17 mouse cellular contexts compared by ENCODE assay signal in genomic region chr1:92060532-92061064, GRCm38 (mm10).
A peak's percentile ranks its signal among the peaks of the same experiment; 100 is the strongest.
DNase-seq lines count a peak whose midpoint lies in the region; ATAC-seq and TF ChIP-seq lines count a peak whose summit lies in the region.
"Had no signal": no experiment of that assay in that cellular context is flagged by ENCODE, and none has a peak within 500 bp of the region (broad histone marks: within the 10 kb centered on the region; RNA-seq: fewer than 3 reads in every experiment).

No protein-coding gene starts in this region.

- H3K27ac ChIP-seq in hindbrain, embryonic 10.5 days = peak overlapping the region; percentile 45; the same call in 1 of the 2 replicates
- no peak overlapping the region for H3K27ac ChIP-seq in hindbrain, postnatal 0 days
- H3K27ac ChIP-seq in liver, embryonic 11.5 days (ENCODE audit: low read depth, low read length) = no peak overlapping the region
- no peak overlapping the region for H3K27ac ChIP-seq in liver, postnatal 0 days (ENCODE audit: low read depth)
- peak overlapping the region; percentile 73 for H3K27ac ChIP-seq in neural tube, embryonic 14.5 days (ENCODE audit: low read depth, low read length)

- WGBS in hindbrain, embryonic 10.5 days = 78% methylated on average over 4 of the region's 4 CpGs
- WGBS in hindbrain, postnatal 0 days = 62% methylated on average over 4 of the region's 4 CpGs
- 42% methylated on average over 4 of the region's 4 CpGs for WGBS in liver, embryonic 11.5 days
- WGBS in liver, postnatal 0 days (ENCODE audit: insufficient replicate concordance) = 60% methylated on average over 4 of the region's 4 CpGs
- 70% methylated on average over 4 of the region's 4 CpGs for WGBS in neural tube, embryonic 14.5 days

- H3K4me2 ChIP-seq in hindbrain, postnatal 0 days (ENCODE audit: low read depth, low read length) = no peak overlapping the region
- no peak overlapping the region for H3K4me2 ChIP-seq in liver, embryonic 11.5 days
- H3K4me2 ChIP-seq in liver, postnatal 0 days (ENCODE audit: low read depth, low read length) = no peak overlapping the region
- no peak overlapping the region for H3K4me2 ChIP-seq in neural tube, embryonic 14.5 days (ENCODE audit: low read depth, low read length)
- H3K4me2 ChIP-seq: embryonic facial prominence, embryonic 15.5 days had no signal

- no peaks in the 10 kb centered on the region for H3K9me3 ChIP-seq in hindbrain, embryonic 10.5 days
- H3K9me3 ChIP-seq in hindbrain, postnatal 0 days (ENCODE audit: low read length) = no peaks in the 10 kb centered on the region
- H3K9me3 ChIP-seq in liver, embryonic 11.5 days (ENCODE audit: control insufficient read depth, low read length) = no peaks in the 10 kb centered on the region
- H3K9me3 ChIP-seq in liver, postnatal 0 days (ENCODE audit: low read length) = no peaks in the 10 kb centered on the region
- H3K9me3 ChIP-seq in neural tube, embryonic 14.5 days (ENCODE audit: control insufficient read depth, low read length) = no peaks in the 10 kb centered on the region
- H3K9me3 ChIP-seq: embryonic facial prominence, embryonic 15.5 days; forebrain, embryonic 10.5 days had no signal

- no peak overlapping the region for H3K9ac ChIP-seq in hindbrain, postnatal 0 days (replicated peaks; ENCODE audit: low read length)
- H3K9ac ChIP-seq in liver, embryonic 11.5 days (ENCODE audit: low read depth, low read length) = no peak overlapping the region
- H3K9ac ChIP-seq in liver, postnatal 0 days (replicated peaks) = no peak overlapping the region
- no peak overlapping the region for H3K9ac ChIP-seq in neural tube, embryonic 14.5 days (replicated peaks; ENCODE audit: low read depth, low read length)
- H3K9ac ChIP-seq: embryonic facial prominence, embryonic 15.5 days had no signal

- DNase-seq in hindbrain, embryonic 10.5 days (ENCODE audit: low spot score) = no peak
- no peak for DNase-seq in hindbrain, postnatal 0 days (ENCODE audit: low spot score)
- DNase-seq in liver, embryonic 11.5 days (ENCODE audit: low spot score) = no peak
- DNase-seq in liver, postnatal 0 days = no peak
- no peak for DNase-seq in kidney, postnatal 10 days
- DNase-seq: adrenal gland, postnatal 10 days; cerebellum, adult 11 months; cerebellum, adult 8-10 months; cerebellum, postnatal 14 days; embryo, embryonic 11 days; gastrocnemius, postnatal 10 days; heart, postnatal 14 days had no signal

- H3K36me3 ChIP-seq in hindbrain, embryonic 10.5 days = no peaks in the 10 kb centered on the region
- no peaks in the 10 kb centered on the region for H3K36me3 ChIP-seq in hindbrain, postnatal 0 days (ENCODE audit: insufficient read depth, low read length)
- no peaks in the 10 kb centered on the region for H3K36me3 ChIP-seq in liver, embryonic 11.5 days (ENCODE audit: control insufficient read depth, insufficient read depth, low read length)
- no peaks in the 10 kb centered on the region for H3K36me3 ChIP-seq in liver, postnatal 0 days (replicated peaks; ENCODE audit: insufficient read depth, low read length)
- no peaks in the 10 kb centered on the region for H3K36me3 ChIP-seq in neural tube, embryonic 14.5 days (ENCODE audit: control insufficient read depth, insufficient read depth, low read length)
- H3K36me3 ChIP-seq: embryonic facial prominence, embryonic 15.5 days; forebrain, embryonic 10.5 days had no signal

- ATAC-seq in hindbrain, postnatal 0 days = no peak
- peak; percentile 18; the same call in 1 of the 2 replicates for ATAC-seq in liver, embryonic 11.5 days (replicated peaks; ENCODE audit: low FRiP score)
- ATAC-seq in liver, postnatal 0 days = no peak
- ATAC-seq in neural tube, embryonic 14.5 days (ENCODE audit: low read depth) = no peak
- ATAC-seq: intestine, embryonic 16.5 days had no signal

- TF ChIP-seq EP300 in liver, postnatal 0 days (IDR thresholded peaks at IDR 0.05; ENCODE audit: low read depth) = no peak

- no peak for TF ChIP-seq CTCF in hindbrain, postnatal 0 days (IDR thresholded peaks at IDR 0.05; ENCODE audit: low read depth)
- no peak for TF ChIP-seq CTCF in liver, postnatal 0 days (IDR thresholded peaks at IDR 0.05; ENCODE audit: low read depth)

- peaks cover 37% of the 10 kb centered on the region for H3K4me1 ChIP-seq in hindbrain, embryonic 10.5 days (replicated peaks)
- peaks cover 7% of the 10 kb centered on the region for H3K4me1 ChIP-seq in hindbrain, postnatal 0 days (ENCODE audit: insufficient read depth, low read length)
- peaks cover under 1% of the 10 kb centered on the region for H3K4me1 ChIP-seq in liver, embryonic 11.5 days (replicated peaks; ENCODE audit: control insufficient read depth, insufficient read depth, low read length)
- H3K4me1 ChIP-seq in liver, postnatal 0 days (ENCODE audit: insufficient read depth) = 0 out of 2 replicates have a peak, but pooled peaks cover 4% of the 10 kb centered on the region
- H3K4me1 ChIP-seq in neural tube, embryonic 14.5 days (ENCODE audit: control insufficient read depth, insufficient read depth, low read length) = peaks cover 27% of the 10 kb centered on the region

- H3K27me3 ChIP-seq in hindbrain, embryonic 10.5 days (ENCODE audit: insufficient read depth, poor library complexity, severe bottlenecking) = no peaks in the 10 kb centered on the region
- no peaks in the 10 kb centered on the region for H3K27me3 ChIP-seq in hindbrain, postnatal 0 days (ENCODE audit: insufficient read depth, low read length)
- H3K27me3 ChIP-seq in liver, embryonic 11.5 days (replicated peaks; ENCODE audit: control insufficient read depth, insufficient read depth, low read length) = no peaks in the 10 kb centered on the region
- H3K27me3 ChIP-seq in liver, postnatal 0 days (ENCODE audit: insufficient read depth, low read length) = no peaks in the 10 kb centered on the region
- H3K27me3 ChIP-seq in neural tube, embryonic 14.5 days (ENCODE audit: control insufficient read depth, insufficient read depth, low read length) = no peaks in the 10 kb centered on the region
- H3K27me3 ChIP-seq: embryonic facial prominence, embryonic 15.5 days had no signal

- H3K4me3 ChIP-seq in hindbrain, embryonic 10.5 days = no peak overlapping the region
- H3K4me3 ChIP-seq in hindbrain, postnatal 0 days (ENCODE audit: low read length) = no peak overlapping the region
- no peak overlapping the region for H3K4me3 ChIP-seq in liver, embryonic 11.5 days (ENCODE audit: low read depth, low read length)
- no peak overlapping the region for H3K4me3 ChIP-seq in liver, postnatal 0 days (ENCODE audit: low read depth, low read length)
- no peak overlapping the region for H3K4me3 ChIP-seq in neural tube, embryonic 14.5 days (ENCODE audit: low read depth, low read length)
- H3K4me3 ChIP-seq: embryonic facial prominence, embryonic 15.5 days; erythroblast, embryonic 14.5 days; forebrain, embryonic 10.5 days had no signal

Comparison
In these comparisons a context has a peak if more than half of its experiments do, and no peak if none do; other contexts are left out.
1. H3K27ac ChIP-seq: peak in hindbrain, embryonic 10.5 days (single experiment) and neural tube, embryonic 14.5 days (single experiment); none in hindbrain, postnatal 0 days (single experiment), liver, embryonic 11.5 days (single experiment) and liver, postnatal 0 days (single experiment).